Mouse (Mus musculus): Measurements from ENCODE around the gene Pxylp1.

GRCm38 (mm10) chr9:96790389-96791007 is 102.0 kb downstream of the Pxylp1 start:
- TF ChIP-seq GATA1 (IDR thresholded peaks at IDR 0.05; ENCODE audit: borderline replicate concordance, low read length) (no peak), FLI1 (IDR thresholded peaks at IDR 0.05; ENCODE audit: low read length) (no peak)
